Mouse (Mus musculus) heart, embryonic 14.5 days (tissue): Measurements from ENCODE around the gene Stim1. TPM values are rescaled to one million over a fixed set of nuclear protein-coding genes. Genes with fewer than 3 reads are reported as not detected.

ENCODE experiments used
- polyA plus RNA-seq: library from polyadenylated mRNA; unstranded; fragments of >200 nt; fragmentation: Nextera tagmentation; extraction: Ambion mirVana; gene quantifications from 2 replicates; pipeline ENCODE4 v1.2.1, GENCODE M21; 2014

The Stim1 gene
- polyA plus RNA-seq, 1 experiment from 2014 or later, result 15.0 TPM

Other genes with a start within 250 kb of the Stim1 start
- gene Il18bp, start 249.1 kb upstream of the Stim1 start, polyA plus RNA-seq, result 1.7 and 2.1 TPM in 2 replicates
- 16.2 and 16.9 TPM in 2 replicates for gene Rnf121, start 202.3 kb upstream of the Stim1 start, polyA plus RNA-seq
- gene Xndc1, start 202.3 kb upstream of the Stim1 start, polyA plus RNA-seq, result 14.9 and 16.2 TPM in 2 replicates
- gene Xntrpc, start 202.1 kb upstream of the Stim1 start, polyA plus RNA-seq, result 0.78 and 1.1 TPM in 2 replicates
- not detected in 2 replicates for gene Trpc2, start 184.7 kb upstream of the Stim1 start, polyA plus RNA-seq
- gene Art1, start 166.1 kb upstream of the Stim1 start, polyA plus RNA-seq, result 3.7 and 3.9 TPM in 2 replicates
- 1.3 and 1.6 TPM in 2 replicates for gene Art5, start 158.3 kb upstream of the Stim1 start, polyA plus RNA-seq
- gene Chrna10, start 151.0 kb upstream of the Stim1 start, polyA plus RNA-seq, result 0.19 TPM in 1 of 2 replicates, not detected in the other
- gene Nup98, start 57.6 kb upstream of the Stim1 start, polyA plus RNA-seq, result 27.3 and 27.6 TPM in 2 replicates
- 63.5 and 70.1 TPM in 2 replicates for gene Pgap2, start 57.6 kb upstream of the Stim1 start, polyA plus RNA-seq
- 43.8 and 46.2 TPM in 2 replicates for gene Rhog, start 11.8 kb upstream of the Stim1 start, polyA plus RNA-seq
- gene Rrm1, start 173.9 kb downstream of the Stim1 start, polyA plus RNA-seq, result 119 TPM in 2 replicates
- 0.27 and 0.41 TPM in 2 replicates for gene Olfr543, start 213.9 kb downstream of the Stim1 start, polyA plus RNA-seq
- 0.12 and 0.13 TPM in 2 replicates for gene Olfr544, start 220.5 kb downstream of the Stim1 start, polyA plus RNA-seq
- not detected in 2 replicates for gene Olfr545, start 231.8 kb downstream of the Stim1 start, polyA plus RNA-seq